Mouse (Mus musculus) megakaryocyte, embryonic 14.5 days (primary cell): ENCODE measurements around the gene Zfp710.

Experiments
- FLI1 ChIP-seq: IDR thresholded peaks from 2 replicates; pipeline ENCODE4 v1.6.1; 2012; ENCODE audit warnings: low read length, inconsistent platforms, mixed read lengths
- GATA1 ChIP-seq: IDR thresholded peaks from 3 replicates; pipeline ENCODE4 v1.6.1; 2012; ENCODE audit warnings: mixed read lengths, low read length, inconsistent platforms, borderline replicate concordance

DNA sequence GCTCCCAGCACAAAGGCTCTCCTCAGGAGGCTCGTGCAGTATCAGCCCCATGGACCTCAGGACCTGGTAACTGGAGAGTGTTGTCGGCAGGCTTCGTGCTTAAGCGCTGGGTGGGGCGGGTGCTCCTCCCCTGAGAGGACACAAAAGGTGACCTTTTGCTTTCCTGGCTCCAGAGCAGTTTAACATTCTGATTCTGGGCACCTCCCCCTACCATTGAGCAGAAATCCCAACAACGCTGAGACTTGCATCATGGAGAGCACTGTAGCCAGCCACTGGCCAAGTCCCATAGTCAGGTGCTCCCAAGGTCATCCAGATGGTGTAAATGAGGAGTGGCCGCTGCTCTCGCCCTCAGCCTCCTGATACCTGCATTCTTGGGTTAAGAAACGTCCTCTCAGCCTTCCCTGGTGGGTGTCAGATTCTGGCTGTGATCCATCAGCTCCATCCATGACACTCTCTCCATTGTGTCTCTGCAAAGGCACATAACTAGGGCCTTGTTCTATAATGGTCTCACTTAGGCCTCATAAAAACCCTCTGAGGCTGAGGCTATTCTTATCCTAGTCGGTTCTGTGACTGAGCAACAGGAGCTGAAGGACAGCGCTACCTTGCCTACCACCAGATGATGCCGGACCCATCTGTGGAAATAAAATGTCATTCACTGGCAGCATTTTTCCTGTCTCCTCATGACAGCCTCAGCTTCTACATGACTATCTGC is 105.9 kb downstream of the Zfp710 start:
- TF ChIP-seq GATA1 (no peak), FLI1 (no peak)
